Mouse (Mus musculus) inflammation-experienced regulatory T-cells (primary cell): ENCODE data around the gene Mospd2. TPM values are rescaled to one million over a fixed set of nuclear protein-coding genes. Genes with fewer than 3 reads are reported as not detected.

Source experiments
- polyA plus RNA-seq, 2 experiments: library from polyadenylated mRNA; unstranded; fragments of 100-300 nt; shearing (Covaris generic); gene quantifications; one replicate each; pipeline ENCODE4 v1.2.1; 2017

Gene Mospd2
- 1 to 10 TPM; 6.6 to 7.7 TPM for polyA plus RNA-seq

DNA sequence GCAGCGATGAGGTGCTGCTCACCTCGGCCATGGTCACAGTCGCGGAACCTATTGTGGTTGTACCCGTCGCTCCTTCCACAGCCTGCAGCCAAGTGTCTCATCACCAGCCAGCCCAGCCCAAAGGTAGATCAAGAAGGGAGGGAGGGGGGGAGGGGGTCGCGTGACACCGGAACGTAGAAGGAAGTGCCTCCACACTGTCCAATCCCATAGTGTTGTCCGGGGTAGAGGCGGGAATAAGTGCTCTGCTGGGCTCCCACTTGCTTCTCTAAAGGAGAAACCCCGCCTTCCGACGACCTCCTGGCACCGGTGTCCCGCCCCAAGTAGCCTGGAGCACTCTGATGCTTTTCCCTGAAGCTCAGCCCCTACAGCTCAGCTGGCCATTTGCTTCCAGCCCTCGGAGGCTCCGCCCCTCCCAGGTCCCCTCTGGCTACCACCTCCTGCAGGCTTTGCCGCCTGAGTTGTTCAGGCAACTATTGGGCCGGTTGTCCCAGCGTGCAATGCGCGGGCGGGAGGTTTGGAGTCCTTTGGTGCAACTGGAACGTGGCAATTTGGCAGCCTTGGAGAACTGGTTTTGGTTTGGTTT, at the start of gene Mospd2, which contains the start of gene Fancb:
Gene Mospd2, minus strand, starts transcription at position 183 of the 583 bp plus-strand sequence.
Gene Fancb, plus strand, starts transcription at position 400 of the 583 bp plus-strand sequence.

DNA sequence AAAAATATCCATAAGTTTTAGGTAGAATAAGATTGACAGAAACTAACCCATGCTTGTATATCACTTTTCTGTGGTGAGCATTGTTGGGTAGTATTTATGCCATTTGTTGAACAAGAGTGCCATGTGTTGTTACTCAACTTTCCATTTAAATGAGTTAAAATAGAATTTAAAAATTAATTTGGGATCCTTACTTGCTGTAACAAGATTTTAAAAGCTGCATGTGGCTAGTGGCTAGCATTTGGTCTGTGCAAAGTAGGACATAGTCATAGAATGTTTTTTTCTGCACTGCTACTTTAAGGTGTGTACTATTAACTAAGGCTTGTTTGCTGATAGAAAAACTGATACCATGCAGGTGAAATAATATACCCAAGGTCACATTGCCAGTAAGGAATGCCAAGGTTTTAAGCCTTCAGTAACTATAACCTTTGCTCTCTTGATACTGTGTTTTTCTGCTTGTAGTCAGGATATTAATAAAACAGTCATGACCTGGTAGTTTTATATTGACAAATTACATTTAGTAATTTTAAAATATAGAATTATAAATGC, 24.7 kb upstream of the Mospd2 start, which contains the start of gene Gm17604:
Gene Gm17604, minus strand, starts transcription at position 51 of the 546 bp plus-strand sequence.

Other genes starting within 250 kb of the Mospd2 start
- gene Fancb, start 217 bp upstream of the Mospd2 start, polyA plus RNA-seq = 1 to 10 TPM; 2.0 to 2.4 TPM
- not detected for gene Gm17604, start 24.5 kb upstream of the Mospd2 start, polyA plus RNA-seq